Mouse (Mus musculus): ENCODE data around the gene Polr2j.

Gene Polr2j

DNA sequence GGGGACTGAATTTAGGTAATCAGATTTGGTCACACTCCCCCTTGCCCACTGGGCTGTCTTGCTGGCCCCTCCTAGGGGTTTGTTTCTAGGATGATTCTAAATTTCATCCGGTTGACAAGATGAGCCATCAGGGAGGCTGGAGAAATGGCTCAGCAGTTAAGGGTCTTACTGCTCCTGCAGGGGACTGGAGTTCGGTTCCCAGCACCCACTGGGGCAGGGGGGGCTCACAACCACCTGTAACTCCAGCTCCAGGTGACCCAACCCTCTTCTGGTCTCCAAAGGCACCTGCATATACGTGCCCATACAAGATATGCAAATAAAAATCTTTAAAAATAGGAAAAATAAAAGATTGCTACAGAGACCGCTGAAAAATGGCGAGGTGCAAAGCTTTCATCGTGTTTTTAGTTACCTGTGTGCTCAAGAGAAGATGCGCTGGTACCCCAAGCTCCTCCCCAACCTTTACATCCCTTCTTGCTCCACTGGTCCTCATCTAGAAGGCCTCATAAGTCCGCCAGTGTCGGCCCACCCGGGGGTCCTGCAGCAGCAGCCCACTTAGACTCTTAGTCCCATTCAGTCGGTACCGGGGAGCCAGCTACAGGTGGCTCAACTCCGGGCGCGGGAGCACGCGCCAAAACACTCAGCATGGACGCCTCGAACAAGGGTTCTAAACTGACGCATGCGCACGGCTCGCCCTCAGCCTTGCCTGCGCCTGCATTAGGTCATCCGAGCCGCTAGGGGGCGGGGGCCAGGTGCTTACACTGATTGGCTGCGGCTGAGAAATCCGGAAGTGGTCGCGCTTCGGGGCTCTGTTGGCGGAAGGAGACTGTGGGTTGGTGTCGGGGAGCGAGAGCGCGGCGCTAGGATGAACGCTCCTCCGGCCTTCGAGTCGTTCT lies at the start of gene Polr2j:
Gene Polr2j, plus strand, starts transcription at position 741 of the 893 bp plus-strand sequence.
- in situ Hi-C loops (cut with MboI, MseI) = loop anchor here in 1 of 2 experiments (10.0 kb wide), 1 partner anchor 1149 kb away; no protein-coding TSS in a partner anchor

DNA sequence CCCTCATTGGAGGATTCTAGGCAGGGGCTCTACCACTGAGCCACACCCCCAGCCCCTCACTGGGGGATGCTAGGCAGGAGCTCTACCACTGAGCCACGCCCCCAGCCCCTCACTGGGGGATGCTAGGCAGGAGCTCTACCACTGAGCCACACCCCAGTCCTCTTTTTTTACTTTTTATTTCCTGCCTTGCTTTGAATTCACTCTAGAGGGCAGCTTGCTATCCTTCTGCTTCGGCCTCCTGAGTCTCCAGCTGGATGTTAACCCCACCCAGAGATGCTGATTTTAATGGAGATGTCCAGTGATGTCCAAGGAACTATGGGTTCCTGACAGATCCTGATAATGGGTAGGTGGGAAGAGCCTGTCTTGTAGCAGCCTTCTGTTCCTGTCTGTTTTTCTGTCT lies 47.0 kb upstream of the Polr2j start:
- in situ Hi-C loops (cut with MboI, MseI) = no loop called here

DNA sequence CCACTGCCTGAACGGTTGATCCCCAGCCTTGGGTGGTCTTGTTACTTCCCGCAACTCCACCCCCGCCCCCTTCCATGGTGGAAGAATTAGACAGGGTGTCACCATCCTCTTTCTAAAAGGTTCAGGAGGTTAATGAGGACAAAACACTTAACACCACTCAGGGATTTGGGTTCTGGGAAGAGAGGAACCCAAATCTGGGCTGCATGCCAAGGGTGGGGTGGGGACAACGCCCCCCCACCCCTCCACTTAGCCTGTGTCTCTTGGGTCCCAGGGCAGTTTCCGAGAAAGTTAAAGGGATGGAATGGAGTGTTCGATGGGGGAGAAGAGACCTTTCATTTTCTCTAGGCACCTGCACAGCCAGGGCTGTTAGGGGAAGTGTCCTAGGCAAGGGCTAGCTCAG lies 43.4 kb upstream of the Polr2j start:
- in situ Hi-C loops (cut with MboI, MseI) = no loop called here

DNA sequence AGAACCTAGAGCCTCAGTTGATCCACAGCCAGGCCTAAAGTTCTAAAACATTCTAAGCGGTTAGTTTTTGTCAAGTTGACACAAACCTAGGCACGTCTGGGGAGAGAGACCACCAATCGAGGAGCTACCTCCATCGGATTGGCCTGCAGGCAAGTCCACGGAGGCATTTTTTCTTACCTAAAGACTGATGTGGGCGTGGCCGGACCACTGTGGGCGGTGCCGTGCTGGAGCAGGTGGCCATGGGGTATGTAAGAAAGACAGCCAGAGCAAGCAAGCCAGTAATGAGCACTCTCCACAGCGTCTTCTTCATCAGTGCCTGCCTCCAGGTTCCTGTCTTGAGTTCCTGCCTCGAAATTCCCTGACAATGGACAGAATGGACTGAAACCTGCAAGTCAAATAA lies 42.9 kb upstream of the Polr2j start:
- in situ Hi-C loops (cut with MboI, MseI) = no loop called here

DNA sequence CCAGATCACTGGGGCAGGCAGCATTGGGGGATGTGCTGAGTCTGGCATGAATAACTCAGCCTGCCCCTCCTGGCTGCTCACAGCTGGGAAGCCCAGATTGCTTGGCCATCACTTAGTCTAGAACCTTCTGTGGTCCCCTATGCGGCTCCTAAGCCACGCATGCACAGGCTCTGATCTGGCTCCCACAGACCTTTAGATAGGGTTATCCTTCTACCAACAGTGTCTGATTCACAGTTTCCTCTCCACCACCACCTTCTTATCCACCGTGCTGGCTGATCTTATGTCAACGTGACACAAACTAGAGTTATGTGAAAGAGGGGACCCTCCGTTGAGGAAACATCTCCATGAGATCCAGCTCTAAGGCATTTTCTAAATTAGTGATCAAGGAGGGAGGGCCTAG lies 41.4 kb upstream of the Polr2j start:
- in situ Hi-C loops (cut with MboI, MseI) = no loop called here

DNA sequence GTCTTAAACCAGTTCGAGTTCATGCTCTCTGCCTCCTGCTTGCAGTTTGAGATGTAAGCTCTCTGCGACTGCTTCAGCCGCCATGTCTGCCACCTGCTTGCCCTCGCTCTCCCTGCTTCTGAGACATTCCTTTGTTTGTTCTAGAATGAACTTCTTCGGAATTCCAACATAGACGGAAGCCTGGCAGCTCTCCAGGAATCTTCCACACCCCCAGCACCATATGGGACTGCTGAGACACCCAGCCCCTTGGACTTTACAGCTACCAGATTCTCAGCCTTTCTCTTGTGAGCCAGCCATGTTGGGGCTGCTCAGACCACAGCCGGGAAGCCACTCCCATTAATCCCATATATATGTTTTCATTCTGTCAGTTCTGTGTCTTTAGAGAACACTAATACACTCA lies 40.1 kb upstream of the Polr2j start:
- in situ Hi-C loops (cut with MboI, MseI) = no loop called here

DNA sequence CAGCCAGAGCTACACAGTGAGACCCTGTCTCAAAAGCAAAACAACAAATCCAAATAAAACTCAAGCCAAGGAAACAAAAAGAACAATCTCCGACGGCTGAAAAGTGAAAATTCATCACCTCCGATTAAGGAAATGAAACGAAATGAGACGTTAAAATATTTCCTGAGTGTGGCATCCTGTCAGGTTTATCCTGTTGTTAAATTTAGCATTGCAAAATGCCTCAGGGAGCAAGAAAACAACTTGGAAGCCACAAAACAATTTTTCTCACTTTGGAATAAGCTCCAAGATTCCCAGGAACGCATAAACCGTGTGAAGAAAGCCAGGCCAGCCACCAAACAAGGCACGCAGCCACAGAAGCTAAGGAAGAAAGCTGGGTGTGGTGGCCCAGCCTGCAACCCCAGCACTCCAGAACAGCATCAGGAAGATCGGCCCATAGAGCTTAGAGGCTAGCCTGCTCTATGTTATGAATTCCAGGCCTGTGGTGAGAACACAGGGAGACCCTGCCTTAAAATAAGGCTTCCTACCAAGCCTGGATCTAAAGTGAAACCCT lies 39.4 kb upstream of the Polr2j start:
- in situ Hi-C loops (cut with MboI, MseI) = no loop called here

DNA sequence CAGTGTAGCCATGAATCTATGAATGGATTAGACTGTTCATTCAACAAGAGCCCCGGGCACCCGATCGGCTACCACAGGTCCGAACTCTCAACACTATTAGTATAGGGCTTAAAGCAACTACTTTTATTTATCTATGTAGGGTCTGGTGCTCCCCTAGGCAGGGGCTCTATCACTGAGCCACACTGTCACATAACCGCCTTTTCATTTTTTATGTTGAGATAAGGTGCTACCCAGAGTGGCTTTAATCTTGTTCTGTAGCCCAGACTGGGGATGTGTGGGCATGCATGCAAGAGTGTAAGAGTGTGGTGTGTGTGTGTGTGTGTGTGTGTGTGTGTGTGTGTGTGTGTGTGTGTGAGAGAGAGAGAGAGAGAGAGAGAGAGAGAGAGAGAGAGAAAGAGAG lies 38.3 kb upstream of the Polr2j start:
- in situ Hi-C loops (cut with MboI, MseI) = no loop called here

DNA sequence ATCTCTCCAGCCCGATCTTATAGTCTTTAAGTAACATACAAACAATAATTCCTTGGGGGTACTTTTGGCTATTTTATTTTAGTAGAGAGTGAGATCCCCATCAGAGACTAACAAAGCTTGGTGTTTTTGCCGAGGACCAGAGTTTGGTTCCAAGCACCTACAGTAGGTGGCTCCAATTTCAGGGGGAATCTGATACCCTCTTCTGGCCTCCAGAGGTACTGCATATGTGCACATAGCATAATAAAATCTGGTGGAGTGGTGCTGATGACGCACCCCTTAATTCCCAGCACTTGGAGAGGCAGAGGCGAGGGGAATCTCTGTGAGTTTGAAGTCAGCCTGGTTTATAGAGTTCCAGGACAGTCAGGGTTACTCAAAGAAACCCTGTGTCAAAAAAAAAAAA lies 34.1 kb upstream of the Polr2j start:
- in situ Hi-C loops (cut with MboI, MseI) = no loop called here

DNA sequence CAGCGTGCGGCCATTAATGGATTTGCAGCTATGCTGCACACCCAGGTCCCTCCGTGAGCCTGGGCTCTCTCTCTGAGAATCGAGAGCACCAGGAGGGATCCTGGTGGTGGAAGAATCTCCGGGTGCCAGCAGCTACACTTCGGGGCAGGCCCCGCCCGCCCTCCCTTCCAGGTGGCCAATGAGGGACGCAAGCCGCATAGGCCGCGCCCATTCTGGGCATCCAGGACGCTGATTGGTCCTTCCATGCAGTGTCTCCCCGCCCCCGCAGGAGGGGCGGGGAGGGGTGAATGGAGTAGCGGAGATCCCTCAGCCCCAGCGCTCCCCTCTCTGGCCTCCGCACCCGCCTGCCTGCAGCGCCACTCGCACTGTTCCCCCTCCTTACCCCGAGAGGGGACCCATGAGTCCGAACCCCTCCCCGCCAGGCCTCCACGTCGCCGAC lies 32.7 kb upstream of the Polr2j start, which contains the start of gene Rasa4:
Gene Rasa4, plus strand, starts transcription at position 248 of the 439 bp plus-strand sequence.
- in situ Hi-C loops (cut with MboI, MseI) = no loop called here

DNA sequence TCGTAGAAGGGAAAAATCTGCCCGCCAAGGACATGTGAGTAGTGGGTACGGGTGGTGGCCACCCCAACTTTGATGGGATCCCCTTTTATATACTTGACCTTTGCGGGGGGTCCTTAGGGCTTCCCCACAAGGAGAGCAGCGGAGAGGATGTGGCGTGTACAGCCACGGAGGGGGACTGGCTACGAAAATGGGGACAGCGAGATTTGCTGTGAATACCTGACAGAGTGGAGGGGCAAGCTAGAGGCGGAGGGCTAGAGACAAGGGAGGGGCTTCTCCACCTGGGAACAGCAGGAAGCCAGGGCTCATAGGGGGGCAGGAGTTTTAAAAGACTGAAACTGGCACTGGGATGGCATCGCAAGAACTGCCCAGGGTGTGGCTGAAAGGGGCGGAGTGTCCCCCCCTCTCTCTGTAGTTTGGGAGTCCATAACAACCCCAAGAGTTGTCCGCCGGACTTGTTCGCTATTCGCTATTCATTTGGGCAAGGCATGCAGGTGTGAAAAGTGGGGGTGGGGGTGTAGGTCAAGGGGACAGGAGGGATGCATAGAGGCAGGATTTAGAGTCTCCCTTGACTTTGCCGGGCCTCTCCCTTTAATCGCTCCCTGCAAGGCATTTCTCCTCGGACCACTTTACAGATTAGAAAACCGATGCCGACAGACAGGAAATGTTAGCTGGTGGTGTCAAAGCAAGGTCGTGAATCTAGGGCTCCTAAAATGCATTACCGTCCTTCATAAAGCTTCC lies 32.1 kb upstream of the Polr2j start:
- in situ Hi-C loops (cut with MboI, MseI) = no loop called here

DNA sequence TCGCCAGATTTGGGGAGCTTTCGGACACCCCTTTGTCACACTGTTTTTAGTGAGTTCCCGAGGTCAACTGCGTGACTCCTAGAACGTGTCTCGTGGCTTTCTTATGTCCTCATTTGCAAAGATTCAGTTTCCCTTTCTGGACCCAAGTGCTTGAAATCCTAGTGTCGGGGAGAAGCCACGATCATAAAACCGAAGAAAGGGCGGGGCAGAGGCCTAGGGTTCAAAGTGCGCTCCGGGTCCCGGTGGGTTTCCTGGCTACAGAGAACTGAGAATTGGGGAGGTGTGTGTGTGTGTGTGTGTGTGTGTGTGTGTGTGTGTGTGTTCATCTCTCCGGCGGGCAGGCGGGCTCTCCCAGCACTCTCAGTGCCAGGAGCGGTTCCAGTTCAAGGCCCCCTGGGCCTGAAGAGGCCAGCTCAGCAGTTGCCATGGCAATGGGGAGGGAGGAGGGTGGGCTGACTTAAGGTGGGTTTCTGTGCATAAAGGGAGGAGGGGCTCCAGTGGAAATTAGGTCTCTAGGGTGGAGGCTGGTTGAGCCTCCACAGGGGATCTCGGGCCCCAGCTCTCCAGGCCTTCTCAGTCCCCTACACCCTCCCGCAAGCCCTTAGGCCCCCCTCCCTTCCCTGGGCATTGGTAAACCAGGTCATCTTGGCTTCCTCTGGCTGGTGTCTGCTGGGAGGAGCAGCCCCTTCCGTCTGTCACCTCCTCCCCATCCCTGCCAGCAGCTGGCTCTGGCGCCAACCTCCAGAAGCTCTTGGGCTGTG lies 31.4 kb upstream of the Polr2j start:
- in situ Hi-C loops (cut with MboI, MseI) = no loop called here

DNA sequence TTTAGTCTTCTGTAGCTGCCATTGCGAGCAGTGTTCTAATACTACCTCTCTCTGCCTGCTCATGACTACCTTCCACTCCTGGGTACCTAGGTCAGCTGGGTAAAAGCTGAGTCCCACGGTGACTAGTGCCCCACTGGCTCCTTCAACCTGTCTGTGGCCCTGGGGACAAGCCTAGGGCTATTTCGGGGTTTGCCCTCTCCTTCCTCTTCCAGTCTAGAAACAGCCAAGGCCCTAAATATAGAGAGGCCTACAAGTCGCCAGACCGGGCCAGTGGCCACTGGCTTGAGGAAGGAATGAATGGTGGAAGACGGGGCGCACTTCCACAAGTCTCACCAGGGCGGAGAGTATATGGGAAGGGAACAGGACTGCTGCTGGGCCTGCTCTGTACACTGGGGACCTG lies 30.1 kb upstream of the Polr2j start:
- in situ Hi-C loops (cut with MboI, MseI) = no loop called here

DNA sequence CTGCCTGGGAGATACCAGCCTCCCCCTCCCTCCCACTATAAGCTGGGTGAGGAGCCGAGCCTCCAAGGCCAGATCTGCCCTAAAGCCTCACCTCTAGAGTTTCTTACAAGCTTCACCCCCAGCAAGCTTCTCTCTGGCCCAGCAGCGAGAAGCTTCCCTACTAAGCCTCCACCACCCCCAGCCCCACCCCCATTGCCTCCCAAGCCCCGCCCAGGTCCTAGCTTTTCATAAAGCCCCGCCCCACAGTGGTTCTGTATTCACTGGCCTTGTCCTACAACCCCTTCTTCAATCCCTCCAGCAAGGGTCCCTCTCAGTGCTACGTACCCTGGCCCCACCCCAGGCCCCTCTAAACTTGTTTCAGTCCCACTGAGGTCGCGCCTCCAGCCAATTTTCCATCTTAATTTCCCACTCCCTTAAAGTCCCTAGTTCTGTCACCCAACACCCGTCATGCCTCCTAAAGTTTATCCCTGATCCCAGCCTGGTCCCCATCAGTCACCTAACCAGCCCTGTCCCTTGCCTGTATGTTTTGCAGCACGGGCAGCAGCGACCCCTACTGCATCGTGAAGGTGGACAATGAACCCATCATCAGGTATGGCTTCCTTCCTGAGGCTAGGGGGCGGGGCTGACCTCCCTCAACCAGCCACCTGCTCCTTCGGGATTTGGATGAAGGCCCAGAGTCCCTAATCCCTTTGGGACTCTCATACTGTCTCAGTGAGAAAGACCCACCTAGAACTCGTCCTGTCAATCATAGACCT lies 27.4 kb upstream of the Polr2j start:
- in situ Hi-C loops (cut with MboI, MseI) = no loop called here

DNA sequence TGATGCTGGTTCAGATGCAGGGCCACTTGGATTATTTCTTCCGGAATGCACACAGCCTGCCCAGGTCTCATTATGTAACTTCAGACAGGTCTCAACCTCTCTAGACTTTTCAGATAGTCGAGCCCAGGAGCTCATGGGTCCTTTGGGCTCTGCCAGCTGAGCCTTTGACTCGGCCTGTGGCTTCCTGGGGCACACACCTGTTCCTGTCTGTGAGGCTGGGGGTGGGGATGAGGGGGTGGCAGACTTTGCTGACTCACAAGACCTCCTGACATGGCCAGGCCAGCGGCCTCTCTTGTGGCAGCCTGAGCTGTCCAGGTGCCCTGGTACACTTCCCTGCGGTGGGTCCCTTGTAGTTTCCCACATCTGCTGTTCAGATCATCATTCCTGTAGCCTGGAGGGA lies 24.5 kb upstream of the Polr2j start:
- in situ Hi-C loops (cut with MboI, MseI) = no loop called here

DNA sequence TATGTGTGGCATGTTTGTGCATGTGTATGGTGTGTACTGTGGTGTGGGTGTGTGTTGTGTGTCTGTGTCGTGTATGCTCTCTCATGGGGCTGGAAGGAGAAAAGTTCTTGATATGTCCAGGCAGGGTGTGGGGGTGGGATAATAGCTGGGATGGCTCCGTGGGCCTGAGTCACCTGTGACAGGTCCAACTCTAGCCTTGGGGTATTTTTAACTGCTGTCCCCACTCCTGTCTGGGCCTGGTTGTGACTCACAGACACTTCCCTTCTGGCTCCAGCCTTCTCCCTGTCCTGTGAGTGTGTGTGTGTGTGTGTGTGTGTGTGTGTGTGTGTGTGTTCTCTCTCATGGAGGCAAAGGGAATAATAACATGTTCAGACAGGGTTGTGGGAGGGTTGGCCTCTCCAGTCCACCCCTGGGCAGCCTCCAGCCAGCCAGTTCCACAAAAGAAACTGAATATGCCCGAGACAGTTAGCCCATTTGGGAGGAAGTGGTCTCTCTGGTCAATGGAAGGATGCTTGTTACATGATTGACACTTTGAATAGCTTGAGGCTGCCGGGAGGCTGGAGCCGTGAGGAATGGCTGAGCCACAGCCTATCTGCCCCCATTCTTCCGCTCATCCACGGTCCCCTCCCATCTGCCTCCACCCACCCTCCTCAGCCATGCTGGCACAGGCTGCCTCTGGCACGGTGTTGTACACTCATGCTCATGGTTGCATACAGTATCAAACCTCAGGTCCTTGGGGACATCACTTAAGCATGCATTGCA lies 22.0 kb upstream of the Polr2j start:
- in situ Hi-C loops (cut with MboI, MseI) = no loop called here

DNA sequence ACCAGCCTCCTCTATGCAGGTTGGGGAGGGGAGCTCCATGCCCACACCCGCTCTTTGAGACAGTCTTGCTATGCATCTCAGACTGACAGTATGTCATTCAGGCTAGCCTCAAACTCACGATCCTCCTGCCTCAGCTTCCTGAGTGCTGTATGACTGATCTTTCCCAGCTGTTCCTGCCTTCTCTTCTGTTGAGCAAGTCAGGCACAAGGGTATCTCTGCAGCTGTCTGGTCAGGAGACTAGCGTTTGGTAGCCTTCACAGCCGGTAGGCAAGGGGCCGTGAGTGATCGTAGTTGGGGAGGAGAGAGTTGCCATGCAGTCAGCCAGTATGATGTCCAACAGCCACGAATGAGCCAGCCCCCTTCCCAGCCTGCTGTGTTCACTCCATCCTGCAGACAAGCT lies 21.3 kb upstream of the Polr2j start:
- in situ Hi-C loops (cut with MboI, MseI) = no loop called here

DNA sequence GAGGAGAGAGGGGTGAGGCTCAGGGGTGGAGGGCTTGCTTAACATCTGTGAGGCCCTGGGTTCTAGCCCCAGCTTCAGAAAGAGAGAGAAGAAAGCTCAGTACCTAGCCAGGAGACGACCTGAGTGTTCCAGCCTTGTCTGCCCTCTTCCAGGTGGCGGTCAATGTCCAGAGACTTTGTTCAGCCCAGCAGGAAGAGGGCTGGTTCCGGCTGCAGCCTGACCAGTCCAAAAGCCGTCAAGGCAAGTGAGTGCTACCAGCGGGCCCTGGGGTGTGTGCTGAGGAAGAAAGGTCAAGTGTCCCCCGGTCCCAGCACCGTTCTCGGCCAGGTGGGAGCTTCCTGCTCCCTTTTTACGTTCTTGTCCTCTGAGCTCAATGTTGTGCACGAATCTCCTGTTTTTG lies 17.9 kb upstream of the Polr2j start:
- in situ Hi-C loops (cut with MboI, MseI) = no loop called here

DNA sequence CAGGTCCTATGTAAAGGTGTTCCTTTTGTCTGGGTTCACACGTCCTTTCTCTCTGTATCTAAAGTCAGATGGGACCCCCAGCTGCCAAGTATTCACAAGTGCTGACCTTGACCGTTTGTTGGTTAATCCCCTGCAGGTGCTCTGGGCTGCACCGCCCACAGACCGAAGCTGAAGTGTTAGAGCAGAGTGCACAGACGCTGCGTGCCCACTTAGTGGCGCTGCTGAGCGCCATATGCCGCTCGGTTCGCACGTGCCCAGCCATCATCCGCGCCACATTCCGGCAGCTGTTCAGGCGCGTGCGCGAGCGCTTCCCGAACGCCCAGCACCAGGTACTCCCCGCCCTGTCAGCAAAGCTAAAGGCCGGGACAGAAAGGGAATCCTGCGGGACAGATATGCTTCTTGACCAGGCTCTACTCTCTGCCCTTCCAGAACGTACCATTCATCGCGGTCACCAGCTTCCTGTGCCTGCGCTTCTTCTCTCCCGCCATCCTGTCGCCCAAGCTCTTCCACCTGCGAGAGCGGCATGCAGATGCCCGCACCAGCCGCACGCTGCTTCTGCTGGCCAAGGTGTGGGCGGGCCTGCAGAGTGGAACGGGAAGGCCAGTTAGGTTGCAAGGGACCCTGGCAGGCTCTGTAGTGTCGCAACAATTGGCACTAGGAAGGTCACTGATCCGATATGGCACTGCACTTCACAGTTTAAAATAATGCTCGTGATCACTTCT lies 14.2 kb upstream of the Polr2j start:
- in situ Hi-C loops (cut with MboI, MseI) = loop anchor here in 1 of 2 experiments (5.0 kb wide), 1 partner anchor 85 kb away; no protein-coding TSS in a partner anchor
